Mouse (Mus musculus) common myeloid progenitor, adult 5-6 weeks (primary cell): ENCODE measurements at regions not wholly inside any gene's neighbourhood (a gene's known extent, or its start where the extent isn't known, plus 50 kb on each side); places are given as distances from the start of the nearest gene placed in this dataset.

Source experiments
- ATAC-seq: replicated peaks from 2 replicates; pipeline ENCODE4 v1.8.0; 2016; ENCODE audit warnings: low read depth, mild to moderate bottlenecking, moderate TSS enrichment, inconsistent platforms; ENCODE audit not compliant: poor library complexity, severe bottlenecking

GRCm38 (mm10) chr15:30029257-30029899 lies 143.0 kb upstream of the Ctnnd2 start:
- peak; percentile 74 for ATAC-seq

- ATAC-seq, result no peak
Observed at GRCm38 (mm10) chr15:30035367-30035766, 137.0 kb upstream of the Ctnnd2 start.

- ATAC-seq, result no peak
Observed at GRCm38 (mm10) chr15:30050851-30051250, 121.5 kb upstream of the Ctnnd2 start.

GRCm38 (mm10) chr15:30059808-30060207 lies 112.6 kb upstream of the Ctnnd2 start:
- ATAC-seq, result no peak

GRCm38 (mm10) chr15:30060505-30061342 lies 111.7 kb upstream of the Ctnnd2 start:
- no peak for ATAC-seq

- ATAC-seq, result no peak
Observed at GRCm38 (mm10) chr15:30071668-30072067, 100.7 kb upstream of the Ctnnd2 start.

- no peak for ATAC-seq
Observed at GRCm38 (mm10) chr15:30072301-30072700, 100.1 kb upstream of the Ctnnd2 start.

GRCm38 (mm10) chr15:30087120-30087519 lies 85.3 kb upstream of the Ctnnd2 start:
- no peak for ATAC-seq

GRCm38 (mm10) chr15:30122061-30122460 lies 50.3 kb upstream of the Ctnnd2 start:
- no peak for ATAC-seq
